Mouse (Mus musculus) heart, postnatal 25 days (tissue): ENCODE results near the gene Eef1akmt1. TPM values are rescaled to one million over a fixed set of nuclear protein-coding genes. Genes with fewer than 3 reads are reported as not detected.

Source experiments
- DNase-seq: peaks from one replicate; pipeline ENCODE4 v3.0.0; 2022; ENCODE audit warnings: low spot score
- intact Hi-C: fragments of 180-260 bp; cut with DNase I; formaldehyde crosslinking; loops from one replicate; pipeline ENCODE4 v1.15.1; 2025
- total RNA-seq, 2 experiments: library from RNA; stranded (reverse); gene quantifications; 2 replicates each; pipeline ENCODE4 v1.2.3; 2021

The Eef1akmt1 gene
- 10 to 100 TPM; 29.6 to 30.2 TPM for total RNA-seq

DNA sequence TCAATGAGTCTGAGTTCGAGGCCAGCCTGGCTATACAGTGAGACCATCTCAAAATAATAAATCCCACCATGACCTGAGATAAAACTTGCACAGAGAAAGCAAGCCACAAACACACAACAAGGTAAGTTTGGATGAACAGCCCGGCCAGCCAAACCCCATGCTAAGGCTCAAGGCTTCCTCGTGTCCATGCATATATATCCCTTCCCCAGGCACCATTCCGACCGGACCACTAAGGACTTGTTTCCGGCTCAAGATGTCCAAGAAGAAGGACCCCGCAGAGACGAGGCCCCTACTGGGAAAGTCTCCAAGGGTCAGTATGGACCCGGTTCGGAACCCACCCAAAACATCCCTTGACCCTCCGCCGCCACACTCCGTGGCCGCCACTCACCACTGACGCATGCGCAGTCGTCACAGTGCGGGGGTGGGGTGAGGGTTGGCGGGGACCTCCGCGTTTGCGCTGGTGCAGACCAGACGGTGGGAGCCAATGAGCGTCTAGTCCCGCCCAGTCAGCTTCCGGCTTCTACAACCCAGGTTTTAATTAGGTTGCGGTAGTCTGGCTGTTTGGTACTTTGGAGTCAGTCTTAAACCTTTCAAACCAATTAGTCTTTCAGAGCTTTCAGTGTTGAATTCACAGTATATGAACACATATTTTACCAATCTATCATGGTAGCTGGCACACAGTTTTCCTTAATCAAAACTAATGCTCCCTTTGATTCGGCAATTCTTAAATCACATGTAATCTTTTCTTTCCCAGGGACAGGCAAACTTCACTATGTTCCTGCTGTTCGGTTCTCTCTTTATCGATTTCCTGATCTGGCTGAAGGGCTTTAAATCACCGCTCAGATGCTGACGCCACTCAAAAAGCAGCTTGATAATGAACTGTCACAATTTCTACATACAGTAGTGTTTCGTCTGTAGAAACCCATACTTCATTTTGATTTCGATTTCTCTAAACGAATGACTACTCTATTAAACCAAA lies at the start of gene Eef1akmt1:
Gene Eef1akmt1 (minus strand): TSS at position 458 of the 979 bp plus-strand sequence.
- DNase-seq = peak; percentile 92
- intact Hi-C loops = loop anchor here (5.0 kb wide), 1 partner anchor 34 kb away; no protein-coding TSS in a partner anchor

DNA sequence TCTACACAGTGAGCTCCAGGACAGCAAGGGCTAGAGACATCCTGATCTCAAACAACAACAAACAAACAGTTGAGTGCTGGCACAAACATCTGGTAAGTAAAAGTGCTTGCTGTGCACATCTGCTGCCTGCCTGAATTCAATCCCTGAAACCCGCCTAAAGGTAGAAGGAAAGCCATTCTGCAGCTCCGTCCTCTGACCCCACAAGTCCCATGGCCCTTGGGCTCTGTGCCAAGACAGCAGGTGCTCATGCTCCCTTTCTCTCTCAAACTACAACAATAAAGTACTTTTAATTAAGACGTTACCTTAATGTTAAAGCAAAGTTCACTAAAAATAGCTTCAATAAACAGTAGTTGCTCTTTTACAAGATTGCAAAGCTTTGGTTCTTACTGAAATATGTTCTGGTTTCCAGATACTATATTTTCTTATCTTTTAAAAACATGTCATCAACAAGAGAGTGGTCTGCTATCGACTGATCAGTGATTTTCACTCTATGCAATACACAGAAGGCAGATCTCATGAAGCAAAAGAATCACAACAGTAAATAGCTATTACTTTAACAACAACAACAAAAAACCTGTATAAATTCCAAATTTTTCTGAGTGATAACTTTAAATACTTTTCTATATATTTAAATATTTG lies 49.3 kb upstream of the Eef1akmt1 start:
- no peak for DNase-seq
- intact Hi-C loops = no loop called here

DNA sequence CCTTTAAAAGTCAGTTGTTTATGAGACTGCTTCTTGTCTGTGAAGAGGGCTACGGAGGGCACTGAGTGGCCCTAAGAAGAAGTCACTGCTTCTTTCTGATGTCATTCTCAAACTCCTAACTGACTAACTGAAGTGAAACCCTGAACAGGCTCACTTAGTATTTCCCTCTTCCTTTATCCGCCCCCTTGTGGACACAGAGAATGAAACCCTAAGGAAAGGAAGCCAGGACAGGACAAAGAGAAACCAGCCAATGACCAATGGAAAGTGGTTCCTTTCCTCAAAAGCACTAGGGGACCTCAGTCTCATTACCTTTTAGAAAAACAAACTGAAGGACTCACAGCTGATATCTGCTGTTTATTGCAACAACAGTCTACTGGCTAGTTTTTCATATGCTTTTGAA lies 48.1 kb upstream of the Eef1akmt1 start:
- DNase-seq = no peak
- intact Hi-C loops = loop anchor here (2.0 kb wide), 2 partner anchors 85 to 247 kb away; no protein-coding TSS in a partner anchor

DNA sequence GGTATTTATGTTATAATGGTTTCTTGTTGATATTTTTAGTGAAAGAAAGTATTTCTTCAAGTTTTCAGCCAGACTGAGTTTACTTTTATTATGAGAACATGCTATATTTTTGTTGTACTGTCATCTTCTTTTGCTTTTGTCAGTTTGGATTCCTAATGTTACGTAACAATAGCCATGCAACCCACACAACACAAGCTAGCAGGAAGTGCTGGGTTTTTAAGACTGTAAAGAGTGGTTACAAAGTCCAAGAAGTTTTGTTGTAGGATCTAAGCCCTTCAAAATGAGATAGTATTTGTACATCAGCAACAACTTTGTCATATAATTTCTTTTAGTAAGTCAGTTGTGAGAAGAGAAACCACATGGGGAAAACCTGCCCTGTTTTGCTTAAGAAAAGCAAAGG lies 46.3 kb upstream of the Eef1akmt1 start:
- no peak for DNase-seq
- intact Hi-C loops = loop anchor here (2.0 kb wide), 2 partner anchors 83 to 245 kb away; no protein-coding TSS in a partner anchor

DNA sequence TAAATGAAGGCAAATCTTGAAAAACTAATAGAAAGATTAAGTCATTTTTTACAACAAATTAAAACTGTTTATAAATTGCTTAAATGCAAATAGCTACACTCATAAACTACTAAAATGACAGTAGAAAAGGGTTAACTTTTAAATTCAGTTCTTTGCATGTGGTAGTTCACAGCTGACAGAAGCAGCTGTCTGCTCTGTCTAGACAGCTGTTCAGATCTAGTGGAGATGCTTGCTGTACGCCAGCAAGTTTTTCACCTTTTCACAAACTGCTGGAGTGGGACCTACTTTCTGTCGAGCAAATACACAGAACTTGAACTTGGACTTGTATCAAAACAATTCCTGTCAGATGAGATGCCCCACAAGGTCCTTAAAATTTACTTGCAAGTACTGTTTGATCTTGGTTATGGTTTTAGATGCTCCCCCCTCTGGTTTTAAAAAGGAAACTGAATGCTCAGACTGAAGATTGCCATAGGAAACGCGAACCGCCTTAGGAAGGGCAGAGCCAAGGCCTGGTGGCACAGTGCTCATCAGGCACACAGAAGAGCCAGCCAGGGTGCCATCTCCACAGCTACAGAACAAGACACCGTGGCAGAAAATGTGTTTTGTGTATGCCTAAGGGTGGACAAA lies 45.0 kb upstream of the Eef1akmt1 start:
- DNase-seq = no peak
- intact Hi-C loops = no loop called here

DNA sequence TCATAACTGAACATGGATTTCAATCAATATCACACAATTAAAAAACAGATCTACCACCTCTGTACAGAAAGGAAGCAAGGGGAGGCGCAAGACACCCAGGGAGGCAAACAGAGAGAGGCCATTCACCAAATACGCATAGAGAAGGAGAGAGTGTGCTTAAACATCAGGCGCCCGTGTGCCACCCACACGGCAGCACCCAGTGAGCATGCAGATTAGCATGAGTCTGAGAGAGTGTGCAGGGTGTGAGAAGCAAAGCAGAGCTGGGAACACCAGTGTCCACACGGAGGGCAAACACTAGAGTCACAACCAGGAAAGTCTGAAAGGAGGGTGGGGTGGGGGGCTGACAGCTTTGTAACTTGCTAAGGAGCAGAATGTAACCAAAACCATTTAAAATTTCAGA lies 44.4 kb upstream of the Eef1akmt1 start:
- no peak for DNase-seq
- intact Hi-C loops = no loop called here

DNA sequence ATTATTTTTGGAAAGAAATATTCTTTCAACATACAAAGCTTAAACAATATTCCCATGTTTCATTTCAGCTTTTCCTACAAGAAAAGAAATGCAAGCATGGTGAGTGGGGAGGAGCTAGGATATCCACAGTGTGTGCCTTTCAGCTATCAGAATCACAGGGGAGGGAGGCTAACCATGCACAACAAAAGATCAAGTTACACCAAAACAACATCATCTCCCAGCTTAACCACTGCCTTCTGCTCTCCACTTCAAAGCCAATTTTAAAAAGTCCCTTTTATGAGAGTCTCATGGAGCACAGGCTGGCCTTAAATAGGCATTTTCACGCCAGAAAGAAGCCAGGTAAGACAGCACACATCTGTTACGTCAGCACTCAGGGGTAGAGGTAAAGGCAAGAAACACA lies 39.6 kb upstream of the Eef1akmt1 start:
- intact Hi-C loops = no loop called here
- no peak for DNase-seq

DNA sequence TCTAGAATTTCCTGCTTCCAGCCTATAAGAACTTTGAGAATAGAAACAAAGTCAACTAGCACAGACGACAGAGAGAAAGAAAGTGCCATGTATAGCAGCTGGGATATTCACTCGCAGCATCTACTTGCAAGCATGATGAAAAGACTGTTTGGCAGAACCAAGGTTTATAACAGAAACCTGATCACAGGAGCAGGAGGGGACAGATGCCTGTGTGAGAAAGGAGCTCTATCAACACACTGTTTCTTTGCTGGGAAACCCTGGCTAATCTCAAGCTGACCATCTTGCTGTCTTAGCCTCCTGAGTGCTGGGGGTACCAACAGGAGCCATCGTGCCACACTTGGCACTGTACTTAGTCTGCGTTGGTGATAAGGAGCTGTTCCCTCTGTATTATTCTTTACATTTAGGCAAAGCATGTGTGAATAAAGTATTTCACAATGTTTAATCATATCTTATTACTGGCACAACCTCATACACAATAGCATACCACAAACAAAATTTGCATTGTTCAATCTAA lies 38.5 kb upstream of the Eef1akmt1 start:
- intact Hi-C loops = no loop called here
- DNase-seq = no peak

DNA sequence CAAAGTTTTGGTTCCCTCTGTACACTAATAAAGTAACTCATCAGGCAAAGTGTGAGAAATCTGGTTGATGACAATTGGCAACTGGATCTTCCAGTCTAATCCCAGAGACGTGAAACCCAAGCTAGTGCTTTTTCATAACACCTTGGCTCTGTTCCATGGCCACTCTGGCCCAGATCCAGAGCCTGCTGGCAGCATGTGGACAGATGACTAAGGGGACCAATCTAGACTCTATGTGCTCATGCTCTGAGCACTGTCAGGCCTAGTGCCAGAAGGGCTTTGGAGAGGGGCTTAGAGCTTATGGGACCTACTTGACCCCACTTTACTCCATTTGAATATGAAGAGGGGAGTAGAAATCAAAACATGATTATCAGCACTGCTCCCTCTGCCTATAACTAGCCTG lies 36.1 kb upstream of the Eef1akmt1 start:
- intact Hi-C loops = no loop called here
- peak; percentile 89 for DNase-seq

DNA sequence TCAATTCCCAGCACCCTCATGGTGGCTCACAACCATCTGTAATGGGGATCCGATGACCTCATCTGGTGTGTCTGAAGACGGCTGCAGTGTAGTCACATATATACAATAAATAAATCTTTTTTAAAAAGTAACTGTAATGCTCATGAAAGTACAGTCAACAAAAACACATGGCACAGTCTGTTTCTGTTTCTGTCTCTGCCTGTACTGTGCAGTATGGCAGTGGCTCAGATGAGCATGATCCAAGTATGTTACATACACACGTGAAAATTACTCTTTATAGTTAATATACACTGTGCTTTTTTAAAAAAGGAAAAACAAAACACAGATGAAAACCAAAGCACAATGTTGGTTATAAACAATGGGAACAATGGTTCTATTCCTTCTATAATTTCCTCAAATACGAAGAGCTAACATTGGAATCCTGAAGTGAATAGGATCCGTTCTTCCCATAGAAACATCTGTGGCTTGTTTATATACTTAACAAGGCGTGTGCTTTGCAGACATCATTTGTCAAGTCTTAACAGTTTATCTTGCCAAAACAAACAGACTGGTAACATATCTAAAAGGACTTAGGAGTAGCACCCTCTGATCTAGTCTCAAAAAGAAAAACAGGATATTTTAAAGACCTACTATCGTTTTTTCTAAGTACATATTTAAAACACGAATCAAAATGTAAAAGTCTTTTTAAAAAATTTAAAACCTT lies 35.4 kb upstream of the Eef1akmt1 start:
- no peak for DNase-seq
- intact Hi-C loops = no loop called here

DNA sequence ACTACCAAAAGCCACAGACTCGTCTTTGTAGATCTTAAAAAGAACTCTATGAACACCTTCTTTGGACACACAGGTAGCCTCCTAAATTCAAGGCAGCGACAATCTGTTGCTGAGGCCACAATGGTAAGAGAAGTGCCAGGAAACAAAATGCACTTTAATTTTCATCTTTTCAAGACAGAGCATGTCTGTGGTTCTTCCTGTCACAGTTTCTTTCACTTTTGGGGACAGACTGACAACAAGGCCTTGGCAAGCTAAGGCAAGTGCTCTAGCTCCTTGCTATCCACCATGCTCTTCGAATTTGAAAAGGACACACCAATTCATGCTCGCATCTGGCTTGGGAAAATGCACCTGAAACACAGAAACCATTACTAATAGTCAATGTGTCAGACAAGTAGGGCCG lies 21.9 kb upstream of the Eef1akmt1 start:
- intact Hi-C loops = no loop called here
- no peak for DNase-seq

DNA sequence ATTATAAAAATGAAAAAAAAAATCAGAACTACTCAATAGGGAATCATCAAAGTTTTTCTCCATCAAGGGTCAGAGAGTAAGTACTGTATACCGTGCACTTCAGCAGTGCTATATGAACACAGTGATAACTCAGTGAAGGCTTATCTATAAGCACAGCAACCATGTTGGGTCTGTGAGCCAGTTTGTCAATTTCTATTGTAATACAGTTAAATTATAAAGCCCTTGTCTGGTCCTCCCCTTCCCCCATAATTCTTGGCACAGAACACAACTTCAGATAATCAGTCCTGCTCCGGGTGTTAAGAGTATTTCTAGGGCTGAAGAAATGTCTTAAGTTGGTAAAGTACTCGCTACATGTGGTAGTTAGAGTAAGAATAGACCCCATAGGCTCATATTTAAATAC lies 20.4 kb upstream of the Eef1akmt1 start:
- intact Hi-C loops = no loop called here

DNA sequence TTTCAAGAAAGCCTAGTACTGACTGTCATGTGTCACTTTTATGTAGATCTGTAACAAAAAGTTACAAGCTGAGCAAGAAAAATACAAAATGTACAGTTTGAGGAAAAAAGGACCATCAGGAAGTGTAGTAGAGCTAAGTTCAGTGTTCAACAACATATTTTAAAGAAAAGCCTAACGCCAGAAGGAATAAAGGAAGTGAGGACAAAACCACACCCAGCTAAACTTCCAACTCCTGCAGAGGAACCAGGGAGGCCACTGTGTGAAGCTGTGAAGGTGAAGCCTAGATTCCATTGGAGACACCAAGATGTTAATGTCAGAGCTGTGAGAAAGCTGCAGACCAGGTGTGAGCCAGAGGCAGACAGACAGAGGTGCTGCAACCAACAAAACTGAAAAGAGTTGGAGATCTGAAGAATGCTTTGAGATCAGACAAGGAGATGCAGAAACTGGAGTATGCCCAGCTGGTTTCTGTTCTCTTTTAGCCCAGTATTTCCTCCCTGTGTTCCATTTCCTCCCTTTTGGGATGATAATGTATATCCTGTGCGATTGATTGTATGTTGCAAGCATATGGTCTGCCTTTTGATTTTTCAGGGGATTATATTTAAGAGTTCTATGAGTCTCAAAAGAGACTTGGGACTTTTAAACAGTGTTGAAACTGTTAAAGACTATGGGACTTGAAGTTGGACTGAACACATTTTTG lies 5.1 kb upstream of the Eef1akmt1 start:
- intact Hi-C loops = no loop called here
- DNase-seq = no peak

More for the DNA sequence above, 20.4 kb upstream of the Eef1akmt1 start:
- DNase-seq = no peak

DNA sequence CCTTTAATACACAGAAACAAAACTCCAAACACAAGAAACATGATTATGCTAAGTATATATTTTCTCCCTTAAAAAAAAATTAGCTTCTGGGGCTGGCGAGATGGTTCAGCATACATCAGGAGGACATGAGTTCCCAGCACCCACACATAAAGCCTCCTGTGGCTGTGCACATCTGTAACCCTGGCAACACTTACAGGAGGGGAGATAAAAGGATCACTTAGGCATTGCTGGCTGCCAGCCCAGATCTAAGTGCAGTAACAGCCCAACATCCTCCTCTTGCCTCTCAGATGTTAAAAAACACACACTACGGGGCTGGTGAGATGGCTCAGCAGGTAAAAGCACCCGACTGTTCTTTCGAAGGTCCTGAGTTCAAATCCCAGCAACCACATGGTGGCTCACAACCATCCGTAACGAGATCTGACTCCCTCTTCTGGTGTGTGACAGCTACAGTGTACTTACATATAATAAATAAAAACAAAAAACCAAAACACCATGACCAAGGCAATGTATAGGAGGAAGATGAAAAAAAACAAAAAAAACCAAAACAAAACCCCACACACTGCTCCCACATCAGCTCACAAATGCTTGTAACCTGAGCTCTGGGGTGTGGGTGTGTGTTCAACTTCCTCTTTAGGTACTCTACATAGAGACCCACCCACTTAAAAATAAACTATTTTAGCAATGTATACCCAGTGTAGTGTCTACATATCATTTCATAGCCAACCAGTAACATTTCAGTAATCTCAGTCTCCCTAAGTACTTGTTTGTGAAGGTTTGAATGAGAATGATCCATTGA lies 3.6 kb upstream of the Eef1akmt1 start:
- no peak for DNase-seq
- intact Hi-C loops = loop anchor here (5.0 kb wide), 1 partner anchor 38 kb away; no protein-coding TSS in a partner anchor

DNA sequence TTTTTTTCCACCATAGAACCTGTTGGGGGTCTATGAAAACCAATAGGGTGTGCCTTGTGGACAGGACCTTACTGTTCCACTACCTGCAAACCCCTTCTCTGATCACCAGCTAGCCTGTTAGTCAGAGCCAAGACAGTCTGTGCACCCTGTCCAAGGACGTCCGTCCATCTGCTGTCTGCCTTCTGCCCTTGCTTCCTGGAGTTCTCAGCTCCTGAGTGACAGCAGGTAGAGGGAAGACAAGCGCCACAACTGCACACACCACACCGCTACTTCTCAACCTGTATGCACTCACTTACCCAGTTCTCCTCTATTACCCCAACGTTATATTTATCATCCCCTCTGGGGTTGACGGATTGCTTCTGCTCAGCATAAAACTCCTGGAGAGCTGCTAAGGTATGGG lies 5.8 kb downstream of the Eef1akmt1 start:
- intact Hi-C loops = no loop called here

DNA sequence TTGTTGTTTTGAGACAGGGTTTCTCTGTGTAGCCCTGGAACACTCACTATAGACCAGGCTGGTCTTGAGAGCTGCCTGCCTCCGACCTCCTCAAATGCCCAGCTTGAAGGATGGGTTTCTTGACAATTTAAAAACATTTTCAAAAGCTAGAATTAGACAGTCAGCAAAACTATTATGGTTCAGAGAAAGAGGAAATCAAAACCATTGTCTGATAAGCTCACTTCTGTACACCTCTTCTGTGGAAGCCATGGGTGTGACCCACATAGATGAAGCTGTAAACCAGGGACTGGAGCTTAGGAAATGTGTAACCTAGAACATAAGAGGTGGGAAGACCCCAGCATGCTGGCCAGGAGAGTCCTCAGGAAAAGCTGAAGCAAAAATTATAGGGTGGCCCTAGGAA lies 14.5 kb downstream of the Eef1akmt1 start:
- intact Hi-C loops = no loop called here
- no peak for DNase-seq

More for the DNA sequence above, 5.8 kb downstream of the Eef1akmt1 start:
- DNase-seq = no peak

DNA sequence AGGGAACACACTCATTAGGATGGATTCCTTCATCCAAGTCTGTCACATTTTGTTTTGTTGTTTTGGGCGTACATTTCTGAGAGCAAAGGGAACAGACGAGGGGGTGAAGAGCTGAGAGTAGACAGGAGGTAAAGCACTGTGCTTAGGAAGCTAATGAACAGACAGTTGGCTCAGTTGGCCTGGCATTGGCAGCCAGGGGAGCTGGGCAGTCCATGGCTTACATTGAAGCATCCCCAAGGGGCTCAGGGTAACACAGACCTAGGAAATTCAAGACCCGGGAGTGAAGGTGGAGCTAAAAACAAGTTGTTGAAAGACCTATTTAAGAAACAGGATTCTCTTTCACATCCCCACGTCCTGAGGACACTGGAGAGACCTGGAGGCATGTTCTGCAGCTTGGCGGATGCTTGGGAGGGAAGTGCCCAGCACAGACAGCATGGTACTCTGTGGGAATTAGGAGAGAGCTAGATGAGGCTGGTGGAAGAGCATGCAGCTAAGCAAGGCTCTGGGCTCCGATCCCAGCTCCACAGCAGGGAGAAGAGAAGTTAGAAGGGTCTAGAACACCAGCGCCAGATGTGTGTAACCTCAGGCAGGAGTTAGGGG lies 15.8 kb downstream of the Eef1akmt1 start:
- no peak for DNase-seq
- intact Hi-C loops = no loop called here

DNA sequence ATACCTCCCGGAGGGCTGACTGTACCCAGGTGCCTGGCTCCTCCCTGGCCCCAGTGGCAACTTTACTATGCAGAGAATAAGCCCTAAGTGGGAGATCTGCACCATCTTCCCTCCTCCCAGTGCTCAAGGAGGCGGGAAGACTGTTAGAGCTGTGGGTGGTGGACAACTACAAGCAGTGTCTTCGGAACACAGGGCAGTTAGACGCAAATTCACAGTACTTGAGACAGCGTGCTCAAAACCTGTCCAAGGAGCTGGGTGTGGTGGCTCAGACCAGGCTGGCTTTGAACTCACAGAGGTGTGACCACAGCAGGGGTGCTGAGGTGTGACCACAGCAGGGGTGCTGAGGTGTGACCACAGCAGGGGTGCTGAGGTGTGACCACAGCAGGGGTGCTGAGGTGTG lies 17.0 kb downstream of the Eef1akmt1 start:
- intact Hi-C loops = no loop called here

More for the DNA sequence above, 17.0 kb downstream of the Eef1akmt1 start:
- no peak for DNase-seq
